Mouse (Mus musculus) G1E-ER4 (cell line): Measurements from ENCODE around the gene Tceal5. TPM values are rescaled to one million over a fixed set of nuclear protein-coding genes. Genes with fewer than 3 reads are reported as not detected.
"Not testable (repeated sequence)": the region's sequence is repeated elsewhere in the genome, so short reads cannot be mapped to it uniquely, and the experiment has no call there.

ENCODE experiments used
- GATA1 ChIP-seq: IDR thresholded peaks from one replicate; pipeline ENCODE4 v1.8.0; 2012; ENCODE audit warnings: low read length, inconsistent platforms
- polyA plus RNA-seq: library from polyadenylated mRNA; stranded (reverse); fragments of >175 nt; gene quantifications from 2 replicates; pipeline ENCODE4 v1.2.3, GENCODE M21; 2012

Gene Tceal5
- 0.30 and 0.37 TPM in 2 replicates for polyA plus RNA-seq

- TF ChIP-seq GATA1, result no peak
Measured at GRCm38 (mm10) chrX:136203664-136204066, at the start of gene Tceal5. Gene Tceal5 (minus strand): TSS chrX:136203876.

- no peak for TF ChIP-seq GATA1
Measured at GRCm38 (mm10) chrX:136252023-136252729, 48.5 kb upstream of the Tceal5 start.

GRCm38 (mm10) chrX:136249671-136250070 is 46.0 kb upstream of the Tceal5 start:
- TF ChIP-seq GATA1, result no peak

- no peak for TF ChIP-seq GATA1
Measured at GRCm38 (mm10) chrX:136248811-136249210, 45.1 kb upstream of the Tceal5 start.

DNA sequence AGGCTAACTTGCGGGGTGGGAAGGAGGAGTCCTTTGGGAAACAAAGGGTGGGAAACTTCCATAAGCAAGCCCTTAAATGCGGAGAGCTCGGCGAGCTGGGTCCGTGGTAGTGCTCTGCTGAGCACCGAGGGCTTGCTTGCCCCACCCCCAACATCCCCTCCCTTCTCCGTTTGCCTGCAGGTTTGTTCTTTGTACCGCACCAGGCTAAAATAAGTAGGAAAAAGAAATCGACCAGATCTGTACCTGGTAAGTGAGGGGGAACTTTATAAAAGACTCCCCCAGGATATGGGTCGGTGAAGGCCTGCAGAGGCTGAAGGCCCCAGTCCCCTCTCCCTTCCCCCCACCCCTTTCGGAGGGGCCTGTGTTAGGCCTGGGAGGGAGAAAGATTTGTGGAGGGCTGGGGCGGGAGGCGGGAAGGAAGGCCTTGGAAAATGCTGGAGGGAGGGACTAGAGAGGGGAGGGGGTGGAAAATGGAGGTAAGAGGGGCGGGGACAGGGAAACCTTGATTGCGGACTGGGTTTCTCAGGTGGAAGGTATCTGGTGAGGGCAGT is 41.9 kb upstream of the Tceal5 start:
- TF ChIP-seq GATA1, result no peak

DNA sequence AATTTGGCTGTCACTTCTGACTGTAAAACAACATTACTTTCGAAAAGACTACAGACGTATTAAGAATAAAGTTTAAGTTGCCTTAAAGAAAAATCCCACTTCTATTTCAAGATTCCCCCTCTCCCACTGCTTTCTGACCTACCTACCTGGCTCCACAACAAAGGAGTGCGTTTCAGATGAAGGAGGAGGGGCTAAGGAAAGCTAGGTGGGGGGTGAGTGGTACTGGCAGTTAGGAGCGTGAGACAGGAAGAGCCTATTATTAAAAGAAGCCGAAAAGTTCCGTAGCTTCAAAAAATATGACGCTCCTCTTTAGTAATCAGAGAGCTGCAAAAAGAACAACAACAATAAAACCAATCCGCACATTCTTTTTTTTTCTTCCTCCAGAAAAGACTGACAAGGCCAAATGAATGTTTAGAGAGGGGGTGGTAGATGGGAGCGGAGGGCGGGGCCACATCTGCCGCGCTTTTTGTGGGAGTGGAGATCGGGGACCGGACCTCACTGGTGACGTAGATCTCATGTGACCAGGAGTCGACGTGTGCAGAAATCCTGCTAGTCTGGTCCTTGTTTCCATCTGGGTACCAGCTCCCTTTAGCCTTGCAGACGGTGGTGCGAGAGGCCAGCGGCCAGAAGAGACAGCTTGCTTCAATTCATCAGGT is 41.0 kb upstream of the Tceal5 start, which contains the start of gene Tceal9:
Tceal9 (plus strand) TSS at position 506 of the 656 bp plus-strand sequence.
- TF ChIP-seq GATA1, result no peak

DNA sequence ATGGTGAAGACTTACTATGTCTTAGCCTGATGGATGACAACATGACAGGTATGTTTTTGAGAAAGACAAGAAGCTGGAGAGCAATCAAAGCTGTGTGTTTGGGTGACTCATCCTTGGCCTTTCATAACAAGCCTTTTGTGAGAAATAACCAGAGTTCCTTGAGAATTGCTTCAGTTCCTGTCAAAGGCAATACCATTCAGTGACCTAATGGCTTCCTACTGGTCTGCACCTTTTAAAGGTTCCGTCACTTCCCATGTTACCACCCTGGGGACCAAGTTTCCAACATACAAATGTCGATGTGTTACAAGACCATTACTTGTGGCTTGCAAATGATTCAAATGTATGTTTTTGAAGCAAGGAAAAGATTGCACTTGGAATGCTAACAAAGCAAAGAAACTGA is 39.5 kb upstream of the Tceal5 start:
- no peak for TF ChIP-seq GATA1

DNA sequence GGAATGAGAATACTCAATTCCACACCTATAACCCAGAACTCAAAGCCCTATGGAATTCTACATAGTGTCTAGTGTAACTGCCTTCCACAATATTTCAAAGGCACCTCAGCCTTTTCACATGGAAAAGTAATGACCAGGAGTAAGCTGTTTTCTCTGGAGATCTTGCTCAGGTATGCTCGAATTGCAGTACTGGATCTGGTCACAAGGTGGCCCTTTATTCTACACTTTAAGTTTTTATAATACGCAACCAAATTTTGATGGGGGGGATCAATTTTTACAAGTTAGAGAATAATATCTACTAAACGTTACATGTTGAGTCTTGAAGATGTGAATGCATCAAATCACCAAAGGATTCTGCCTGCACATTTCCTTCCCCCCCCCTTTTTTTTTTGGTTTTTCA is 34.4 kb upstream of the Tceal5 start:
- no peak for TF ChIP-seq GATA1

- TF ChIP-seq GATA1, result no peak
Measured at GRCm38 (mm10) chrX:136227768-136228167, 24.1 kb upstream of the Tceal5 start.

DNA sequence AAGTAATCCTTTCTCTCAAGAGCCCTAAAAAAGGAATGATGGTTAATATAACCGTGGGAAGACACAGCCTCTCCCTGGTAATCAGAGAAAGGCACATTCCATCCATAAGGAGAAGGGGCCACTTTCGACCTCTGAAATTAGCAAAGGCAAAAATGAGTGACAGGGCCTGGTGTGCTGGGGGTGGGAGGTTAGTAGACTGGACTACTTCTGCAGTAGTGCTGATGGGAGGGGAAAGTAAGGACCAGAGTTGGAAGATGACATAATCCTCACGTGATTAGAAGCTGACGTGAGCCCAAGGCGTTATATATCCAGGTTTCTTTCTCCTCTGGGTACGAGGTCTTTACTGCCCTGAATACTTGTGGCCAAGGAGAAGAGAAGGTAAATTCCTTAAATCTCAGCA is 20.0 kb upstream of the Tceal5 start:
- TF ChIP-seq GATA1, result no peak

DNA sequence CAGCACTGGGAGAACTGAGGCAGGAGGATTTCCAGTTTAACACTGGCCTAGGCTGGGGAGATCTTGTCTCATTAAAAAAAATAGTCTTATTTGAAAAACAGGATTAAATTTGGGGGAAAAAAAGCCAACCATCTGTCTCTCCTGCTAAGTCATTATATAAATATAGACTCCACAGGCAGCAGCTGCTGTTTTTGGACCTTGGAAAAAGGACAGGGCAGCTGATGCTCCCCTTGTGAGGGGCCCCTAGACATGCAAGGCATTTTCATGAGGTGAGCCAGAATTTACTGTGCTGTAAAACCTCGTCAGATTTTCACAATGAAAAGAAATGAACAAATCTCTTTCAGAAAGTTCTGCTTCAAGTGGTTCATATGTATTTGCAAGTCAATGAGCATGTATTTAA is 12.6 kb upstream of the Tceal5 start:
- TF ChIP-seq GATA1, result no peak

DNA sequence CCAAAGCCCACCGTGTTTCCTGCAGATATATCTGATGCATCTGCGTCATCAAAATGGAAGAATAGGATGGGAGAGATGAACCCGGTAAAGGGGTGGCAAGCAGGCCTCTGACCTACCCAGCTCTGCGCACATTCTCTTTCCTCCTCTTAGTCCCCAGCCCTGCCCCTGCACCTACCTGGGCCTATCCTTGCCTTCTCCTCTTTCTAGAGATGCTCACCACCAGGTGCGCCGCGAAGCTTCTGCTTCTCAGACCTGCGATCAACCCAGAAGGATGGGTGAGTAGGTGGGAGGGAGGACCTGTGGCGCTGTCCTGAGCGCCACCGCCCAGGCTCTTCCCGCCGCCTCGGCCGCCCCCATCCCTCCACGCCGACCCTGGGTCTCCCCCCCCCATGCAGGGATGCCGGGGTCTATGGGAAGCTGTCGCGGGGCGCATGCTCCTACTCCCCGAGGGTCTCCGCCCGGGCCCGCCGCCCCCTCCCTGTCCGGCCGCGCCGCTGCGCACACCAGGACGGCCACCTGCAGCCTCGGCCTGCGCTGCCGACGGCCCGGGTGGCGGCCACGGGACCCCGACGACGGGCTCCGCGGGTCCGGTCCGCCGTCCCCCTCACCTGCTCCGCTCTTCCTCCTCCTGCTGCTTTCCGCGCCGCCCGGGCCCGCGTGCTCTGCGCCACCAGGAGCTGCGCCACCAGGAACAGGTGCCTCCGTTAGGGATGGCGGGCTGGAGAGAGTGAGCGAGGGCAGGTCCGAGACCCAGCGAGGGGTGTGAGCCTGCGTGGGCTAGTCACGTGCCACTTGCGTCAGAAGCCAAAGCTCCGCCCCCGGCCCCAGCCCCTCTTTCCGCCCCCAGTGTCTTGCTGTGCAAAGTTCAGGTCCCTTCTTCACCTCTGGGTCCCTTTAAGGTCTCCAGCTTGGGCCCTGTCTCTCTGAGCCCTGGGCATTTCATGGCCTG is 11.3 kb upstream of the Tceal5 start, which contains the start of the genes Tceal7 and Bex1:
Tceal7 (plus strand) TSS at position 51 of the 949 bp plus-strand sequence.
Bex1 (minus strand) TSS at position 785 of the 949 bp plus-strand sequence.
- not testable (repeated sequence) for TF ChIP-seq GATA1

DNA sequence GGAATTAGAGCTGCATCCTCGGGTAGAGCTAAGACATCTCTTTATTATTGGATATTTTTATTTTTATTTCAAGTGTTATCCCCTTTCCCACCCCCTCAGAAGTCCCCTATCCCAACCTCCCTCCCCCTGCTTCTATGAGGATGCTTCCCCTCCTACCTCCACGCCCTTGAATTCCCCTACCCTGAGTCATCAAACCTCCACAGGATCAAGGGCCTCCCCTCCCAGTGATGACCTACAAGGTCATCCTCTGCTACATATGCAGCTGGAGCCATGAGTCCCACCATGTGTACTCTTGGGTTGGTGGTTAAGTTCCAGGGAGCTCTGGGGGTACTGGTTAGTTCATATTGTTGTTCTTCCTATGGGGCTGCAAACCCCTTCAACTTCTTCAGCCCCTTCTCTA is 9.7 kb upstream of the Tceal5 start:
- no peak for TF ChIP-seq GATA1

GRCm38 (mm10) chrX:136204406-136204805 is 730 bp upstream of the Tceal5 start:
- no peak for TF ChIP-seq GATA1

- no peak for TF ChIP-seq GATA1
Measured at GRCm38 (mm10) chrX:136203257-136203656, 419 bp downstream of the Tceal5 start.
